Mouse (Mus musculus) cerebellum, adult 2 months (tissue): ENCODE measurements around the gene Dnali1.

Experiments used
- CTCF ChIP-seq: fragments of 200-500 bp; IDR thresholded peaks from 2 replicates; pipeline ENCODE4 v1.5.1; 2011; ENCODE audit warnings: low read depth, mild to moderate bottlenecking, control low read depth, low read length, moderate library complexity, borderline replicate concordance; ENCODE audit not compliant: insufficient read depth
- POLR2A ChIP-seq: fragments of 200-500 bp; IDR thresholded peaks from 2 replicates; pipeline ENCODE4 v1.6.1; 2011; ENCODE audit warnings: low read length, control low read depth, borderline replicate concordance; ENCODE audit not compliant: insufficient read depth

DNA sequence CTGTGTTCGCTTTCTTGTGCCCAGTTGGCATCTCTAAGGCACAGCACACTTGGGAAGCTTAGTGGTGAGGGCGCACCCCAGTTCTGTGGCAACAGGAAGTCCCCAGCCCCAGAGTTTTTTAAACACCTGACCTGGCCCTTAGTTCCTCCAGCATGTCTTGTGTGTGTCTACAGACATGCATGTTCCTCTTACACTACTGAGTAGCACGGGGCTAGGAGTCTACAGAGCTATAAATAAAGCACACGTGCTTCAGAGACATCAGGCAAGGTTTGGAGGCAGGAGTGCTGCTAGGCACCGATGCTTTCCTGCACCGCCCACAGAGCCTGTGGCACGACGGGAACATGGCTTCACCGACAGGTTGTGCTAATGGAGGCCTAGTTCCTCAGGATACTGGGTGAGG lies 10.1 kb downstream of the Dnali1 start:
- no peak for TF ChIP-seq POLR2A
- no peak for TF ChIP-seq CTCF
